Mouse (Mus musculus): ENCODE data around the gene Grip1.

The Grip1 gene

GRCm38 (mm10) chr10:119660677-119661353 lies 207.2 kb downstream of the Grip1 start:
- no peak for DNase-seq (ENCODE audit: low spot score in 2 of 2)

GRCm38 (mm10) chr10:119663586-119663985 lies 210.0 kb downstream of the Grip1 start:
- DNase-seq (ENCODE audit: low spot score in 2 of 2), result no peak

- no peak for DNase-seq (ENCODE audit: low spot score in 2 of 2)
Observed at GRCm38 (mm10) chr10:119666386-119666785, 212.8 kb downstream of the Grip1 start.

- no peak for DNase-seq (ENCODE audit: low spot score in 2 of 2)
Observed at GRCm38 (mm10) chr10:119670456-119670855, 216.8 kb downstream of the Grip1 start.

GRCm38 (mm10) chr10:119684377-119684826 lies 230.8 kb downstream of the Grip1 start:
- DNase-seq (ENCODE audit: low spot score in 2 of 2), result no peak

- no peak for DNase-seq (ENCODE audit: low spot score in 2 of 2)
Observed at GRCm38 (mm10) chr10:119691358-119692083, 237.9 kb downstream of the Grip1 start.

- no peak for DNase-seq (ENCODE audit: low spot score in 2 of 2)
Observed at GRCm38 (mm10) chr10:119692284-119692890, 238.8 kb downstream of the Grip1 start.

GRCm38 (mm10) chr10:119693400-119693799 lies 239.8 kb downstream of the Grip1 start:
- DNase-seq (ENCODE audit: low spot score in 2 of 2), result no peak

- DNase-seq (ENCODE audit: low spot score in 2 of 2), result no peak
Observed at GRCm38 (mm10) chr10:119697257-119697798, 243.7 kb downstream of the Grip1 start.

- DNase-seq (ENCODE audit: low spot score in 2 of 2), result no peak
Observed at GRCm38 (mm10) chr10:119705348-119705747, 251.7 kb downstream of the Grip1 start.

- no peak for DNase-seq (ENCODE audit: low spot score in 2 of 2)
Observed at GRCm38 (mm10) chr10:119706281-119706680, 252.7 kb downstream of the Grip1 start.

GRCm38 (mm10) chr10:119706983-119707382 lies 253.4 kb downstream of the Grip1 start:
- DNase-seq (ENCODE audit: low spot score in 2 of 2), result no peak

- no peak for DNase-seq (ENCODE audit: low spot score in 2 of 2)
Observed at GRCm38 (mm10) chr10:119721887-119722286, 268.3 kb downstream of the Grip1 start.

- DNase-seq (ENCODE audit: low spot score in 2 of 2), result no peak
Observed at GRCm38 (mm10) chr10:119722471-119722870, 268.8 kb downstream of the Grip1 start.

- no peak for DNase-seq (ENCODE audit: low spot score in 2 of 2)
Observed at GRCm38 (mm10) chr10:119723671-119724070, 270.0 kb downstream of the Grip1 start.

GRCm38 (mm10) chr10:119725363-119725762 lies 271.7 kb downstream of the Grip1 start:
- DNase-seq (ENCODE audit: low spot score in 2 of 2), result no peak

GRCm38 (mm10) chr10:119725966-119726365 lies 272.3 kb downstream of the Grip1 start:
- DNase-seq (ENCODE audit: low spot score in 2 of 2), result no peak

GRCm38 (mm10) chr10:119726921-119727320 lies 273.3 kb downstream of the Grip1 start:
- no peak for DNase-seq (ENCODE audit: low spot score in 2 of 2)

GRCm38 (mm10) chr10:119730206-119730605 lies 276.6 kb downstream of the Grip1 start:
- DNase-seq (ENCODE audit: low spot score in 2 of 2), result no peak

- DNase-seq (ENCODE audit: low spot score in 2 of 2), result no peak
Observed at GRCm38 (mm10) chr10:119735011-119735992, 281.7 kb downstream of the Grip1 start.

- DNase-seq (ENCODE audit: low spot score in 2 of 2), result no peak
Observed at GRCm38 (mm10) chr10:119739466-119739865, 285.8 kb downstream of the Grip1 start.
